Mouse (Mus musculus): Measurements from ENCODE around the gene Rab8a. TPM values are rescaled to one million over a fixed set of nuclear protein-coding genes. Genes with fewer than 3 reads are reported as not detected.
A peak's percentile ranks its signal among the peaks of the same experiment; 100 is the strongest.

Rab8a gene
- polyA plus RNA-seq, 2 experiments = 84.4 to 142 TPM

DNA sequence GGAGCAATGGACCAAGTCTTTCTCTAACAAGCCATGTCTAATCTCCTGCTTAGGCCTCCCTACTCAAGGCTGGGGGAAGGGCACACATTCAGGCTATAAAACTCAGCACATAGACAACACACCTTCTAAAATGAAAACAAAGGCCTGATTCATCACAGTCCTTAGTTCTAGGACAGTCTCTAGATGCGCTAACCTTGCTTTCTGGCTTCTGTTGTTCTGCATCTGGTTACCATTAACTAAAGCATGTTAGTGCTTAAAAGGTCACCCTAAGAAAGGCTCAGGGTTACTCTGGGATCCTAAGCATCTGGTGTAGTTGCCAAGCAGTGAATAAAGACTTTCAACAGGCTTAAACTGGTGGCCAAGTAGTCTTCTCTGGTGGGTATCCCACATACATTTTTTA lies 39.0 kb upstream of the Rab8a start:
- Histone ChIP-seq H3K4me1 (ENCODE audit: control insufficient read depth, insufficient read depth, low read length) (no peaks in the 10 kb centered on the region), H3K4me2 (replicated peaks; ENCODE audit: low read depth, low read length, severe bottlenecking) (no peak overlapping the region), H3K4me3 (replicated peaks; ENCODE audit: low read length) (no peak overlapping the region), H3K27ac (replicated peaks; ENCODE audit: low read depth, low read length) (no peak overlapping the region), H3K9ac (ENCODE audit: low read depth, low read length, severe bottlenecking) (no peak overlapping the region), H3K27me3 (ENCODE audit: control insufficient read depth, insufficient read depth, low read length) (no peaks in the 10 kb centered on the region), H3K36me3 (ENCODE audit: control insufficient read depth, insufficient read depth, low read length) (no peaks in the 10 kb centered on the region), H3K9me3 (ENCODE audit: control insufficient read depth, low read length) (no peaks in the 10 kb centered on the region)
- ATAC-seq (ENCODE audit: low FRiP score, low read depth) (no peak), DNase-seq (ENCODE audit: low spot score) (no peak)
- no peak for TF ChIP-seq POLR2A (IDR thresholded peaks at IDR 0.05; ENCODE audit: borderline replicate concordance, extremely low read depth, insufficient read depth, insufficient read length)
- WGBS = 19% methylated on average over 1 of the region's 1 CpGs

DNA sequence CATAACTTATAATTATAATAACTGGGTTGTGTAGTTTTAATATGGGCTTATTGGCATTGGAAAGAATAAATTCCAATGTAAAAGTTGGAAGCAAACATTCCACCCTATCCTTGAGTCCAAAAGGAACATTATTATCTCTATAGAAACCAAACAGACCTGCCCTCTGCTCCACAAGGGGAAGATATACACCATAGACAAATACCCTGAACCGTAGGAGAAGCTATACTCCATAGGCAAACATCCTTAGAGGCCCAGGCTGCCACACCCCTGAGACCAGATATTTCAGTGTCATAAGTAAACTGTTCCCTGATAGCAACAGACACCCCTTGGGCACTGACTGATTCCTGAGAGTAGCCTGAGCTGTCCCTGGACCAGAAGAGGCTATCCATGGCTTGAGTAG lies 33.2 kb upstream of the Rab8a start:
- no peak for DNase-seq (ENCODE audit: low spot score)
- Histone ChIP-seq H3K27me3 (ENCODE audit: control insufficient read depth, insufficient read depth, low read length) (no peaks in the 10 kb centered on the region), H3K4me3 (replicated peaks; ENCODE audit: low read length) (no peak overlapping the region), H3K9me3 (ENCODE audit: control insufficient read depth, low read length) (no peaks in the 10 kb centered on the region), H3K9ac (ENCODE audit: low read depth, low read length, severe bottlenecking) (no peak overlapping the region), H3K27ac (replicated peaks; ENCODE audit: low read depth, low read length) (no peak overlapping the region), H3K4me1 (ENCODE audit: control insufficient read depth, insufficient read depth, low read length) (no peaks in the 10 kb centered on the region), H3K4me2 (replicated peaks; ENCODE audit: low read depth, low read length, severe bottlenecking) (no peak overlapping the region), H3K36me3 (ENCODE audit: control insufficient read depth, insufficient read depth, low read length) (no peaks in the 10 kb centered on the region)
- no peak for ATAC-seq (ENCODE audit: low FRiP score, low read depth)
- WGBS = 89% methylated on average over 1 of the region's 1 CpGs
- TF ChIP-seq POLR2A (IDR thresholded peaks at IDR 0.05; ENCODE audit: borderline replicate concordance, extremely low read depth, insufficient read depth, insufficient read length) = no peak

DNA sequence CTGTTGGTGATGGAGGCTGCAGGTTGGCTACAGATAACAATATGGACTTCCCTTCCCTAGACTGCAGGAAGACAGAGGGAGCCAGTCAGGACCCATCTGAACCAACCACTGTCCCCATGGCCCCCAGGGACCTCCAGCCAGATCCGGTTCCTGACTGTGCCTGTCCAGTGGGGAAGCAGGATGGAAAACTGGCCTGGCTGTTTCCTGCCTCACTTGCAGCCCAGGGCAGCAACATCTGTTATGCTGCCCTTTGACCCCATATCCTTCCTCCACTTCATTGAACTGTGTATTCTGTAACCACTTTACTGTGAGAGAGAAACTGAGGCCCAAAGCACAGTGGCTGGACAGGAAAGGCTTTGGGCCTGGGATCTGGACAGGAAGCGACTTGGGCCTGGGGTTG lies 29.7 kb upstream of the Rab8a start:
- Histone ChIP-seq H3K36me3 (ENCODE audit: control insufficient read depth, insufficient read depth, low read length) (no peaks in the 10 kb centered on the region), H3K4me3 (replicated peaks; ENCODE audit: low read length) (no peak overlapping the region), H3K4me1 (ENCODE audit: control insufficient read depth, insufficient read depth, low read length) (no peaks in the 10 kb centered on the region), H3K9ac (ENCODE audit: low read depth, low read length, severe bottlenecking) (no peak overlapping the region), H3K4me2 (replicated peaks; ENCODE audit: low read depth, low read length, severe bottlenecking) (no peak overlapping the region), H3K9me3 (ENCODE audit: control insufficient read depth, low read length) (no peaks in the 10 kb centered on the region), H3K27me3 (ENCODE audit: control insufficient read depth, insufficient read depth, low read length) (no peaks in the 10 kb centered on the region), H3K27ac (replicated peaks; ENCODE audit: low read depth, low read length) (no peak overlapping the region)
- DNase-seq (ENCODE audit: low spot score) = peak; percentile 21
- ATAC-seq (ENCODE audit: low FRiP score, low read depth) = no peak
- no peak for TF ChIP-seq POLR2A (IDR thresholded peaks at IDR 0.05; ENCODE audit: borderline replicate concordance, extremely low read depth, insufficient read depth, insufficient read length)
- WGBS = 56% methylated on average over 2 of the region's 2 CpGs

DNA sequence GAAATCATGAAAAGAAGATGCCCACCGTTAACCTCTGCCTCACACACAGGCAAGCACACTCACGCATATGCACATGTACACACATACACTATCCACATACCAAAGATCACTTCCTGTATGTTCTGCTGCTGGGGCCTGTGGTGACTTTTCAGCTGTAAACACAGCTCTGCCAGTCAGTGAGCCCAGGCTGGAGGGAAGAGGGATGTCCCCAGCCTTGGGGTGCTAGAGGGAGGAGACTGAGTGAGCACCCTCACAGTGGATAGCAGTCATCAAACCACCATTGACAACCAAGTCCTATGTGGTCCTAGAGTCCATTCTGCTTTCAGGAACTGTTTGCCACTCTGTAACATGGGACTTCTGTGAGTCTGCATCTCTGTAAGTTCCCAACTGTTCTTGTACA lies 29.1 kb upstream of the Rab8a start:
- Histone ChIP-seq H3K4me3 (replicated peaks; ENCODE audit: low read length) (no peak overlapping the region), H3K27ac (replicated peaks; ENCODE audit: low read depth, low read length) (no peak overlapping the region)
- no peak for ATAC-seq (ENCODE audit: low FRiP score, low read depth)

DNA sequence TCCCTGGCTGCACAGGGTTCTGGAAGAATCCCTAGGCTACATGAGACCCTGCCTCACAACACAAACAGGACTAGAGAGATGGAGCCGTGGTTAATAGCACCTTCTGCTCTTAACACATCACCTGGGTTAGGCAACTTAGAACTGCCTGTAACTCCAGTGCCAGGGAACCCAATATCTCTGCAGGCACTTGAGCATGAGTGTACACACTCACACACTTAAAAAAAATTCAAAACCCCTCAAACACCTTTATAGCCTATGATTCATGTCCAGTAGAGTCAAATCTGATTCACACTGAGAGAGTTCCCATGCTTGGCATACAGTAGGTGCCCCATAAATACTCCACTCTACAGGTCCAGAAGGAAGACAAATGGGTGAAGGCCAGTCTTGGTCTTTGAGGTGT lies 28.6 kb upstream of the Rab8a start:
- no peaks in the 10 kb centered on the region for H3K27me3 ChIP-seq (ENCODE audit: control insufficient read depth, insufficient read depth, low read length)
- H3K9ac ChIP-seq (ENCODE audit: low read depth, low read length, severe bottlenecking) = no peak overlapping the region
- no peak overlapping the region for H3K4me2 ChIP-seq (replicated peaks; ENCODE audit: low read depth, low read length, severe bottlenecking)
- DNase-seq (ENCODE audit: low spot score) (no peak), ATAC-seq (ENCODE audit: low FRiP score, low read depth) (no peak)
- H3K4me3 ChIP-seq (replicated peaks; ENCODE audit: low read length) = no peak overlapping the region
- H3K36me3 ChIP-seq (ENCODE audit: control insufficient read depth, insufficient read depth, low read length) = no peaks in the 10 kb centered on the region
- 79% methylated on average over 1 of the region's 1 CpGs for WGBS
- no peak overlapping the region for H3K27ac ChIP-seq (replicated peaks; ENCODE audit: low read depth, low read length)
- H3K9me3 ChIP-seq (ENCODE audit: control insufficient read depth, low read length) = no peaks in the 10 kb centered on the region
- peaks cover 6% of the 10 kb centered on the region for H3K4me1 ChIP-seq (ENCODE audit: control insufficient read depth, insufficient read depth, low read length)
- TF ChIP-seq POLR2A (IDR thresholded peaks at IDR 0.05; ENCODE audit: borderline replicate concordance, extremely low read depth, insufficient read depth, insufficient read length) = no peak

More for the DNA sequence above, 29.1 kb upstream of the Rab8a start:
- no peak for DNase-seq (ENCODE audit: low spot score)
- H3K4me1 ChIP-seq (ENCODE audit: control insufficient read depth, insufficient read depth, low read length) = peaks cover 1% of the 10 kb centered on the region
- H3K4me2 ChIP-seq (replicated peaks; ENCODE audit: low read depth, low read length, severe bottlenecking) = no peak overlapping the region
- no peaks in the 10 kb centered on the region for H3K36me3 ChIP-seq (ENCODE audit: control insufficient read depth, insufficient read depth, low read length)
- no peaks in the 10 kb centered on the region for H3K9me3 ChIP-seq (ENCODE audit: control insufficient read depth, low read length)
- TF ChIP-seq POLR2A (IDR thresholded peaks at IDR 0.05; ENCODE audit: borderline replicate concordance, extremely low read depth, insufficient read depth, insufficient read length) = no peak
- no peaks in the 10 kb centered on the region for H3K27me3 ChIP-seq (ENCODE audit: control insufficient read depth, insufficient read depth, low read length)
- H3K9ac ChIP-seq (ENCODE audit: low read depth, low read length, severe bottlenecking) = no peak overlapping the region
- WGBS = 69% methylated on average over 2 of the region's 2 CpGs

DNA sequence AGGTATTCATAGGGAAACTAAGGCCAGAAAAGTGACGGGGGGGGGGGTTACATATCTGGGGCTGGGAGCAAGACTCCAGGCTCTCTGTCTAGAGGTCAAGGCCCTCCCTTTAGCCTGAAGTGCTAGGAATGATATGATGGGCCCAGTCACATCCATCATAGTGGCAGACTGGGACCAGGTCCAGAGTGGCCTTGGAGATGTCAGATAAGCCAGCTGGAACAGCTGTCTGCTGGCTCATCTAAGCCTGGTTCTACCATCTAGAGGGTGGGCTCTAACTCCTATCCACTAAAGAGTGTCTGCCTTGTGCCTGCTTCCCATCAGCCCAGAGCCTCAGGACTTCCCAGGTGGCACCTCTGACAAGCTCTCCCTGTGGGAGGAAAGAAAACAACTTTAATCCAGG lies 28.1 kb upstream of the Rab8a start:
- no peak overlapping the region for H3K9ac ChIP-seq (ENCODE audit: low read depth, low read length, severe bottlenecking)
- DNase-seq (ENCODE audit: low spot score) (no peak), ATAC-seq (ENCODE audit: low FRiP score, low read depth) (no peak)
- H3K27me3 ChIP-seq (ENCODE audit: control insufficient read depth, insufficient read depth, low read length) = no peaks in the 10 kb centered on the region
- WGBS = 88% methylated on average over 1 of the region's 1 CpGs
- H3K9me3 ChIP-seq (ENCODE audit: control insufficient read depth, low read length) = no peaks in the 10 kb centered on the region
- TF ChIP-seq POLR2A (IDR thresholded peaks at IDR 0.05; ENCODE audit: borderline replicate concordance, extremely low read depth, insufficient read depth, insufficient read length) = no peak
- no peak overlapping the region for H3K27ac ChIP-seq (replicated peaks; ENCODE audit: low read depth, low read length)
- no peaks in the 10 kb centered on the region for H3K36me3 ChIP-seq (ENCODE audit: control insufficient read depth, insufficient read depth, low read length)
- peaks cover 8% of the 10 kb centered on the region for H3K4me1 ChIP-seq (ENCODE audit: control insufficient read depth, insufficient read depth, low read length)
- H3K4me2 ChIP-seq (replicated peaks; ENCODE audit: low read depth, low read length, severe bottlenecking) = no peak overlapping the region
- H3K4me3 ChIP-seq (replicated peaks; ENCODE audit: low read length) = no peak overlapping the region
